Comparison of ENCODE assay signal across 28 mouse cellular contexts in genomic region chr6:136815381-136815780, GRCm38 (mm10). TPM values are rescaled to one million over a fixed set of nuclear protein-coding genes. Genes with fewer than 3 reads are reported as not detected.
"Had no signal": no experiment of that assay in that cellular context is flagged by ENCODE, and none has a peak within 500 bp of the region (broad histone marks: within the 10 kb centered on the region; RNA-seq: fewer than 3 reads in every experiment).

No protein-coding gene starts in this region.

- H3K27ac ChIP-seq: heart, adult 2 months; heart, embryonic 13.5 days; heart, embryonic 15.5 days; hindbrain, embryonic 10.5 days; hindbrain, embryonic 12.5 days; hindbrain, embryonic 14.5 days; intestine, embryonic 15.5 days; limb, embryonic 13.5 days; limb, embryonic 15.5 days; liver, embryonic 12.5 days; liver, embryonic 14.5 days had no signal

- H3K4me3 ChIP-seq: heart, adult 2 months; heart, embryonic 13.5 days; heart, embryonic 15.5 days; hindbrain, embryonic 10.5 days; hindbrain, embryonic 12.5 days; intestine, embryonic 15.5 days; limb, embryonic 13.5 days; limb, embryonic 15.5 days; liver, embryonic 12.5 days had no signal

- ATAC-seq: hindbrain, embryonic 16.5 days; inflammation-experienced regulatory T-cells, adult 6 months; intestine, embryonic 15.5 days; liver, embryonic 12.5 days had no signal

- DNase-seq: gastrocnemius, postnatal 14 days; gastrocnemius, postnatal 36 days; heart, adult 2 months; heart, postnatal 4 days; kidney, adult 11 months; kidney, adult 2 months; kidney, postnatal 10 days; kidney, postnatal 25 days; kidney, postnatal 4 days; layer of hippocampus, adult 9-11 months had no signal

RNA-seq across cellular contexts. Expression of gene Smco3, which starts 19.9 kb away (rescaled TPM):
- total RNA-seq: heart, adult 2 months; heart, postnatal 25 days; liver, adult 2 months had no signal
- polyA plus RNA-seq: heart, embryonic 11.5 days; heart, embryonic 15.5 days; heart, postnatal 0 days; hindbrain, embryonic 10.5 days; limb, embryonic 11.5 days; liver, adult 2 months; liver, embryonic 12.5 days; liver, embryonic 16.5 days had no signal
